ENCODE assay signal across 14 mouse cellular contexts in the genomic region with DNA sequence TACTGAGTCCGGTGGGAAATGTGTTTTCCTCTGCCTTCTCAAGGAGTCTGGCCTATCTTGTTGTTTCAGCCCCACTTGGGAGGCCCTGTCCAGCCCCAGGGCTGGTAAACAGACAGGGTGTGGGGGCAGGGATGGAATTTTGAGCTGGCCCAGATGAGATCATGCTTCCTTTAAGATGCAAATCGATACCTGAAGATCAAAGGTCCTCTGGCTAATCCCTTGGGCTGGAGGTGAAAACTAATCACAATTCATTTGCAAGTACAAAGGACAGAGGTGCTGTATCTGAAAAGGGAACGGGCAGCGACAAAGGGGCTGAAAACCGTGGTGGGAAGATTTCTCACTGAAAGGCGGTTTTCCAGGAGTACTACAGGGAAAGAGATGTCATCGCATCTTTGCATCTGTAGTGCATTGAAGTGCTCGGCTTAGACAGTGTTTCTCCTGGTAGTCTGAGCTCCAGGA.
DNase-seq lines count a peak whose midpoint lies in the region; ATAC-seq and TF ChIP-seq lines count a peak whose summit lies in the region.
"Had no signal": no experiment of that assay in that cellular context is flagged by ENCODE, and none has a peak within 500 bp of the region (broad histone marks: within the 10 kb centered on the region; RNA-seq: fewer than 3 reads in every experiment).

No protein-coding gene starts in this region.

- H3K27ac ChIP-seq in heart, embryonic 10.5 days, result peak overlapping the region; percentile 22; the same call in 1 of the 2 replicates
- no peak overlapping the region for H3K27ac ChIP-seq in ES-E14 (ENCODE audit: insufficient read depth, low read depth, low read length, poor library complexity, severe bottlenecking)
- H3K27ac ChIP-seq in embryonic facial prominence, embryonic 11.5 days (replicated peaks; ENCODE audit: low read depth, low read length), result no peak overlapping the region
- H3K27ac ChIP-seq in midbrain, embryonic 13.5 days, result peak overlapping the region; percentile 61
- H3K27ac ChIP-seq: embryonic facial prominence, embryonic 15.5 days; heart, adult 2 months; neural tube, embryonic 13.5 days had no signal

- WGBS in heart, embryonic 10.5 days, result 2% methylated on average over 8 of the region's 8 CpGs
- 6% methylated on average over 8 of the region's 8 CpGs for WGBS in embryonic facial prominence, embryonic 11.5 days
- 4% methylated on average over 8 of the region's 8 CpGs for WGBS in midbrain, embryonic 13.5 days

- no peak overlapping the region for H3K4me2 ChIP-seq in embryonic facial prominence, embryonic 11.5 days (ENCODE audit: low read depth, low read length)
- 0 out of 2 replicates have a peak overlapping the region, but pooled peaks have one; percentile 13 for H3K4me2 ChIP-seq in midbrain, embryonic 13.5 days (replicated peaks)
- H3K4me2 ChIP-seq: embryonic facial prominence, embryonic 15.5 days; neural tube, embryonic 13.5 days had no signal

- ATAC-seq in embryonic facial prominence, embryonic 11.5 days (replicated peaks; ENCODE audit: insufficient number of reproducible peaks, low FRiP score, low TSS enrichment, low read depth), result peak; percentile 71
- ATAC-seq in midbrain, embryonic 13.5 days, result peak; percentile 88
- ATAC-seq: liver, postnatal 0 days had no signal

- H3K9me3 ChIP-seq in heart, embryonic 10.5 days, result no peaks in the 10 kb centered on the region
- no peaks in the 10 kb centered on the region for H3K9me3 ChIP-seq in ES-E14 (ENCODE audit: control insufficient read depth, insufficient read depth, low read depth, low read length)
- no peaks in the 10 kb centered on the region for H3K9me3 ChIP-seq in embryonic facial prominence, embryonic 11.5 days (replicated peaks; ENCODE audit: control insufficient read depth, low read length)
- H3K9me3 ChIP-seq in midbrain, embryonic 13.5 days, result no peaks in the 10 kb centered on the region
- H3K9me3 ChIP-seq: embryonic facial prominence, embryonic 15.5 days; neural tube, embryonic 13.5 days had no signal

- no peak overlapping the region for H3K9ac ChIP-seq in ES-E14 (ENCODE audit: insufficient read depth, low read depth, low read length, poor library complexity, severe bottlenecking)
- no peak overlapping the region for H3K9ac ChIP-seq in embryonic facial prominence, embryonic 11.5 days (replicated peaks; ENCODE audit: low read length)
- 0 out of 2 replicates have a peak overlapping the region, but pooled peaks have one; percentile 8 for H3K9ac ChIP-seq in midbrain, embryonic 13.5 days (replicated peaks)
- H3K9ac ChIP-seq: embryonic facial prominence, embryonic 15.5 days; liver, postnatal 0 days; neural tube, embryonic 13.5 days had no signal

- H3K27me3 ChIP-seq in heart, embryonic 10.5 days (ENCODE audit: insufficient read depth, poor library complexity, severe bottlenecking), result 0 out of 2 replicates have a peak, but pooled peaks cover 3% of the 10 kb centered on the region
- no peaks in the 10 kb centered on the region for H3K27me3 ChIP-seq in embryonic facial prominence, embryonic 11.5 days (ENCODE audit: control insufficient read depth, insufficient read depth, low read length)
- peaks cover 5% of the 10 kb centered on the region; the same call in 1 of the 2 replicates for H3K27me3 ChIP-seq in midbrain, embryonic 13.5 days
- H3K27me3 ChIP-seq: embryonic facial prominence, embryonic 15.5 days had no signal

- peak; percentile 78 for DNase-seq in heart, embryonic 10.5 days (ENCODE audit: low spot score)
- DNase-seq in heart, postnatal 36 days, result no peak
- peak; percentile 85 for DNase-seq in ES-E14 (ENCODE audit: low read depth, low spot score)
- DNase-seq in embryonic facial prominence, embryonic 11.5 days (ENCODE audit: low spot score), result peak; percentile 57
- DNase-seq in frontal cortex, postnatal 14 days (ENCODE audit: low spot score in 2 of 2), result no peak
- no peak for DNase-seq in left cerebral cortex, postnatal 10 days (ENCODE audit: extremely low spot score in 1 of 2, low spot score in 2 of 2)
- DNase-seq in kidney, adult 11 months, result no peak
- DNase-seq: cerebellum, adult 2 months; heart, adult 2 months; liver, postnatal 0 days; right cerebral cortex, adult 18-20 months had no signal

- H3K4me1 ChIP-seq in heart, embryonic 10.5 days, result peaks cover 30% of the 10 kb centered on the region
- H3K4me1 ChIP-seq in ES-E14 (ENCODE audit: control insufficient read depth in 2 of 2, insufficient read depth in 2 of 2, low read length in 2 of 2, poor library complexity in 1 of 2), result no peaks in the 10 kb centered on the region; a peak in 1 of 4 replicates
- H3K4me1 ChIP-seq in embryonic facial prominence, embryonic 11.5 days (ENCODE audit: control insufficient read depth, insufficient read depth, low read length), result peaks cover 3% of the 10 kb centered on the region; the same call in 1 of the 2 replicates
- H3K4me1 ChIP-seq in midbrain, embryonic 13.5 days (replicated peaks), result peaks cover 16% of the 10 kb centered on the region

- H3K36me3 ChIP-seq in heart, embryonic 10.5 days, result no peaks in the 10 kb centered on the region
- no peaks in the 10 kb centered on the region for H3K36me3 ChIP-seq in ES-E14 (ENCODE audit: control insufficient read depth, insufficient read depth, low read length, poor library complexity, severe bottlenecking)
- no peaks in the 10 kb centered on the region for H3K36me3 ChIP-seq in embryonic facial prominence, embryonic 11.5 days (replicated peaks; ENCODE audit: control insufficient read depth, insufficient read depth, low read depth, low read length)
- no peaks in the 10 kb centered on the region for H3K36me3 ChIP-seq in midbrain, embryonic 13.5 days
- H3K36me3 ChIP-seq: embryonic facial prominence, embryonic 15.5 days; neural tube, embryonic 13.5 days had no signal

- intact Hi-C loops in heart, postnatal 36 days (cut with DNase I), result no loop called here
- intact Hi-C loops in left cerebral cortex, postnatal 10 days (cut with DNase I), result no loop called here

- in situ Hi-C loops in ES-E14 (cut with MboI; ENCODE audit: low sequenced_read_pairs in 2 of 2, unreplicated experiment in 2 of 2), result no loop called here

- no peak overlapping the region for H3K4me3 ChIP-seq in heart, embryonic 10.5 days
- no peak overlapping the region for H3K4me3 ChIP-seq in ES-E14 (ENCODE audit: insufficient read depth in 1 of 2, low read depth in 1 of 2, low read length in 2 of 2, poor library complexity in 1 of 2, severe bottlenecking in 1 of 2)
- no peak overlapping the region for H3K4me3 ChIP-seq in embryonic facial prominence, embryonic 11.5 days (ENCODE audit: low read depth, low read length)
- no peak overlapping the region for H3K4me3 ChIP-seq in midbrain, embryonic 13.5 days (replicated peaks)
- H3K4me3 ChIP-seq: embryonic facial prominence, embryonic 15.5 days; heart, adult 2 months; neural tube, embryonic 13.5 days had no signal

TF ChIP-seq in ES-E14, 5 proteins besides CTCF, POLR2A, EP300 and RAD21:
- TF ChIP-seq HCFC1 (IDR thresholded peaks at IDR 0.05; ENCODE audit: borderline replicate concordance, insufficient read depth, low read length) (no peak), ZC3H11A (IDR thresholded peaks at IDR 0.05; ENCODE audit: borderline replicate concordance, low read depth, low read length) (no peak), MAFK (IDR thresholded peaks at IDR 0.05; ENCODE audit: insufficient read depth, low read depth, low read length) (no peak), ZNF384 (IDR thresholded peaks at IDR 0.05; ENCODE audit: low read depth, low read length) (no peak), CHD2 (IDR thresholded peaks at IDR 0.05; ENCODE audit: low read depth, low read length) (no peak)

Comparison
In these comparisons a context has a peak if more than half of its experiments do, and no peak if none do; other contexts are left out.
1. DNase-seq: peak in heart, embryonic 10.5 days (single experiment), ES-E14 (single experiment) and embryonic facial prominence, embryonic 11.5 days (single experiment); none in heart, postnatal 36 days (0 of 2), frontal cortex, postnatal 14 days (0 of 2), left cerebral cortex, postnatal 10 days (0 of 2) and kidney, adult 11 months (single experiment).
2. H3K27ac ChIP-seq: peak in heart, embryonic 10.5 days (single experiment) and midbrain, embryonic 13.5 days (single experiment); none in ES-E14 (single experiment) and embryonic facial prominence, embryonic 11.5 days (single experiment).